Mouse (Mus musculus) ES-Bruce4 (cell line): ENCODE data around the gene Ccdc62. TPM values are rescaled to one million over a fixed set of nuclear protein-coding genes. Genes with fewer than 3 reads are reported as not detected.

Experiments used
- H3K27ac ChIP-seq: 2 replicates; pipeline ENCODE4 v1.5.1; 2012; ENCODE audit warnings: low read length, inconsistent platforms; ENCODE audit not compliant: insufficient read depth
- H3K27me3 ChIP-seq: 2 replicates; pipeline ENCODE4 v1.6.1; 2012; ENCODE audit warnings: mild to moderate bottlenecking, low read length, inconsistent platforms; ENCODE audit not compliant: control insufficient read depth, poor library complexity, insufficient read depth, severe bottlenecking
- H3K36me3 ChIP-seq: 2 replicates; pipeline ENCODE4 v1.6.1; 2012; ENCODE audit warnings: inconsistent platforms, mild to moderate bottlenecking, low read length, moderate library complexity; ENCODE audit not compliant: control insufficient read depth, poor library complexity, insufficient read depth, severe bottlenecking
- H3K4me1 ChIP-seq: one replicate; pipeline ENCODE4 v1.8.1; 2011; ENCODE audit warnings: low read length; ENCODE audit not compliant: control insufficient read depth, insufficient read depth
- H3K4me3 ChIP-seq: 2 replicates; pipeline ENCODE4 v1.5.1; 2011; ENCODE audit warnings: low read depth, mild to moderate bottlenecking, low read length
- H3K9ac ChIP-seq: 2 replicates; pipeline ENCODE4 v1.6.1; 2012; ENCODE audit warnings: low read depth, mild to moderate bottlenecking, inconsistent platforms; ENCODE audit not compliant: poor library complexity, severe bottlenecking
- H3K9me3 ChIP-seq: replicated peaks from 2 replicates; pipeline ENCODE4 v1.6.1; 2012; ENCODE audit warnings: mild to moderate bottlenecking, low read length, inconsistent platforms; ENCODE audit not compliant: control insufficient read depth, poor library complexity, insufficient read depth, severe bottlenecking
- CTCF ChIP-seq: IDR thresholded peaks from one replicate; pipeline ENCODE4 v1.8.1; 2011; ENCODE audit warnings: low read depth, low read length
- EP300 ChIP-seq: IDR thresholded peaks from 2 replicates; pipeline ENCODE4 v1.6.1; 2011; ENCODE audit warnings: low read depth, low read length; ENCODE audit not compliant: insufficient read depth
- POLR2A ChIP-seq: IDR thresholded peaks from one replicate; pipeline ENCODE4 v1.8.1; 2011; ENCODE audit warnings: low read length; ENCODE audit not compliant: insufficient read depth
- polyA plus RNA-seq: library from polyadenylated mRNA; stranded (reverse); fragments of >200 nt; gene quantifications from 2 replicates; pipeline ENCODE4 v1.2.4, GENCODE M21; 2011; ENCODE audit warnings: low read depth; ENCODE audit not compliant: missing spikeins, insufficient read depth, insufficient read length

Gene Ccdc62
- polyA plus RNA-seq, 1 experiment: 5.4 TPM

- H3K9ac ChIP-seq: no peak overlapping the region
- H3K4me3 ChIP-seq: no peak overlapping the region
- H3K27me3 ChIP-seq: no peaks in the 10 kb centered on the region
- TF ChIP-seq EP300: no peak
- no peak for TF ChIP-seq POLR2A
- no peak for TF ChIP-seq CTCF
- no peak overlapping the region for H3K27ac ChIP-seq
- H3K36me3 ChIP-seq: no peaks in the 10 kb centered on the region
- no peaks in the 10 kb centered on the region for H3K4me1 ChIP-seq
- H3K9me3 ChIP-seq: peaks cover 5% of the 10 kb centered on the region
These were observed 16.7 kb downstream of the Ccdc62 start for GRCm38 (mm10) chr5:123947041-123947761.

DNA sequence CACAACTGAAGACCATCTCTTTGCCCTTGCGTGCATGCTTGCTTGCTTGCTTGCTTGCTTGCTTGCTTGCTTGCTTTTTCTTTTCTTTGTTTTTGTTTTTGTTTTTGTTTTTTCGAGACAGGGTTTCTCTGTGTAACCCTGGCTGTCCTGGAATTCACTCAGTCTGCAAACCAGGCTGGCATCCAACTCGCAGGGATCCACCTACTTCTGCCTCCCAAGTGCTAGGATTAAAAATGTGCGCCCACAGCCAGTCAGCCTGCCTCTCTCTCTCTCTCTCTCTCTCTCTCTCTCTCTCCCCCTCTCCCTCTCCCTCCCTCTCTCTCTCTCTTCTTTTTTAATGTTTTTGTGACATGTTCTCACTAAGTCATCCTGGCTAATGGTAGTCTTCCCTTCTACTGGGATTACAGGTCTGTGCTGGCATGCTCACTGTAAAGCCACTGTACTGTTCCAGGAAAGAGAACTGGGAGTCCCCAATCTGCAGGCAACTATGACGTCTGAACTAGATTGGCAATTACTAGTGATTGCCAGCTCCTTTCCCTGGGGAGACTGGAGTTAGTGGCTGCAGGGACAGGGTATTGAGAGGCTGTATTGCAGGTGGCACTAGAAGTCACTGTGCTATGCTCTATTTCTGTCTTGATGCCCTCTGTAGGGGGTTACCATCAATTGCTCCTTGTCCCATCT lies 22.0 kb downstream of the Ccdc62 start:
- no peaks in the 10 kb centered on the region for H3K27me3 ChIP-seq
- no peaks in the 10 kb centered on the region for H3K36me3 ChIP-seq
- H3K27ac ChIP-seq: no peak overlapping the region
- no peak overlapping the region for H3K9ac ChIP-seq
- no peak for TF ChIP-seq CTCF
- TF ChIP-seq EP300: no peak
- TF ChIP-seq POLR2A: no peak
- no peak overlapping the region for H3K4me3 ChIP-seq
- H3K4me1 ChIP-seq: no peaks in the 10 kb centered on the region
- no peaks in the 10 kb centered on the region for H3K9me3 ChIP-seq

DNA sequence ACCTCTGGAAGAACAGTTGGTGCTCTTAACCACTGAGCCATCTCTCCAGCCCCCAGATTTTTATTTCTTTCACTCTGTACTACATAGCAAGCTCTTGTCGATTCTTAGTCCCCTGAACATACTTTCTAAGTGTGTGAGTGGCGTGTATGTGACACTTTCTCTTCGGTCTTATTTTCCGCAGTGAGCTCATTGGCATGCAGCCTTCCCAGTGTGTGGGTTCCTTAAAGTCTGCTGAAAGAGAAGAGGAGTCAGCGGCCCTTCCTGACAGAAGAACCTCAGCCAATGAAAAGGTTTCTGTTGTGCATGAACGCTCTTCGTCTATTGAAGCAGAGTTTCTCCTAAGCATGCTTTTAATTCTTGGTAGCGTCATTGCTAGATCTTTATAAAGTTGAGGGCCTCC lies 26.7 kb downstream of the Ccdc62 start:
- TF ChIP-seq CTCF: no peak
- no peak for TF ChIP-seq EP300
- no peak for TF ChIP-seq POLR2A
- H3K9ac ChIP-seq: no peak overlapping the region
- no peak overlapping the region for H3K4me3 ChIP-seq
- no peaks in the 10 kb centered on the region for H3K36me3 ChIP-seq
- no peak overlapping the region for H3K27ac ChIP-seq
- no peaks in the 10 kb centered on the region for H3K27me3 ChIP-seq
- H3K9me3 ChIP-seq: no peaks in the 10 kb centered on the region
- H3K4me1 ChIP-seq: no peaks in the 10 kb centered on the region

- H3K27ac ChIP-seq: no peak overlapping the region
- no peaks in the 10 kb centered on the region for H3K27me3 ChIP-seq
- no peaks in the 10 kb centered on the region for H3K36me3 ChIP-seq
- no peak for TF ChIP-seq EP300
- no peaks in the 10 kb centered on the region for H3K9me3 ChIP-seq
- H3K4me3 ChIP-seq: no peak overlapping the region
- H3K9ac ChIP-seq: no peak overlapping the region
- H3K4me1 ChIP-seq: no peaks in the 10 kb centered on the region
These were observed 28.5 kb downstream of the Ccdc62 start for GRCm38 (mm10) chr5:123959018-123959417.

DNA sequence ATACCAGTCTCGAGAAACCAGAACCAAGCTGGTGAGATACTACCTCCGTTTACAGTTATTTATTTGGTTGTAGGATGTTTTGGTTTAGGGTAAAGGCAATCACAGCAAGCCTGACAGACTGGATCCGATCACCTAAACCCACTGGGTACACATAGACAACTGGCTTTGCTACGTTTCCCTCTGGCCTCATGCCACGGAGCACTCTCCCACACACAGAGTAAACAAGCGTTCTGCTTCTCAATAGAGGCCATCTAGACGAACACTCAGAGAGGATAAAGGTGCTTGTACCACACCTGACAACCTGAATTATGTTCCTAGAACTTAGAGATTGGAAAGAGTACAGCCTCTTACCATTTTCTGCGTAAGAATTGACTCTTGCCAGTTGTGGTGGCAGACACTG lies 29.6 kb downstream of the Ccdc62 start:
- Histone ChIP-seq H3K9ac (no peak overlapping the region), H3K27me3 (no peaks in the 10 kb centered on the region), H3K27ac (no peak overlapping the region), H3K4me1 (no peaks in the 10 kb centered on the region), H3K4me3 (no peak overlapping the region), H3K36me3 (no peaks in the 10 kb centered on the region), H3K9me3 (no peaks in the 10 kb centered on the region)
- TF ChIP-seq EP300 (no peak), POLR2A (no peak), CTCF (no peak)

- H3K4me3 ChIP-seq: no peak overlapping the region
- TF ChIP-seq EP300: no peak
- H3K27ac ChIP-seq: no peak overlapping the region
- H3K27me3 ChIP-seq: no peaks in the 10 kb centered on the region
- H3K9ac ChIP-seq: no peak overlapping the region
- H3K4me1 ChIP-seq: no peaks in the 10 kb centered on the region
- no peaks in the 10 kb centered on the region for H3K9me3 ChIP-seq
- H3K36me3 ChIP-seq: no peaks in the 10 kb centered on the region
These were observed 30.6 kb downstream of the Ccdc62 start for GRCm38 (mm10) chr5:123961046-123961445.
